In the genomic region with DNA sequence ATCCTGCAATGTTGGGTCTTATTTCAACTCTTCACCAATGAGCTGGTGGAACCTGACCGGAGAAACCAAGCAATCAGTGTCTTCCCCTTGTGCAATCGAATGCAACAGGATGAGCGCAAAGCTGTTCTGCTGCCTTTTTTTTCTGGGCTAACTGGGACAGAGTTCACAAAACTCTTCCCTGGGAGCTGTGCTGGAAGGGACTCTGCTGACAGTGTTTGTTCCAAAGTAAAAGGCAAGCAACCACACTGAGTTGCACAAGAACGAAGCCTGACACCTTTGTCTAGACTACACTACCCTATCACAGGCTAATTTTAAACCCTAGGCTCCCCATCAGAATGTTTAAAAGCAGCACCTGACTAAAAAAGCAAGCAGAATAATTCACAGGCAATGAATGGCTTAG, we compare ENCODE assay signal across 18 mouse cellular contexts. TPM values are rescaled to one million over a fixed set of nuclear protein-coding genes. Genes with fewer than 3 reads are reported as not detected.
DNase-seq lines count a peak whose midpoint lies in the region; ATAC-seq and TF ChIP-seq lines count a peak whose summit lies in the region.
"Had no signal": no experiment of that assay in that cellular context is flagged by ENCODE, and none has a peak within 500 bp of the region (broad histone marks: within the 10 kb centered on the region; RNA-seq: fewer than 3 reads in every experiment).

No protein-coding gene starts in this region.

- peak overlapping the region; percentile 26; the same call in 1 of the 2 replicates for H3K27ac ChIP-seq in heart, adult 2 months
- H3K27ac ChIP-seq in heart, embryonic 11.5 days (ENCODE audit: low read depth, low read length), result no peak overlapping the region
- no peak overlapping the region for H3K27ac ChIP-seq in intestine, postnatal 0 days (ENCODE audit: low read depth, low read length)
- H3K27ac ChIP-seq: heart, embryonic 13.5 days; hindbrain, embryonic 15.5 days; limb, embryonic 13.5 days; midbrain, embryonic 13.5 days had no signal

- H3K36me3 ChIP-seq in heart, adult 2 months (ENCODE audit: control insufficient read depth, insufficient read depth, low read length), result no peaks in the 10 kb centered on the region
- H3K36me3 ChIP-seq in heart, embryonic 11.5 days (ENCODE audit: control insufficient read depth, insufficient read depth, low read length), result peaks cover 9% of the 10 kb centered on the region; the same call in 1 of the 2 replicates
- H3K36me3 ChIP-seq in intestine, postnatal 0 days (ENCODE audit: control insufficient read depth, insufficient read depth), result peaks cover 6% of the 10 kb centered on the region; the same call in 1 of the 2 replicates

- TF ChIP-seq EP300 in heart, adult 2 months (IDR thresholded peaks at IDR 0.05; ENCODE audit: insufficient read depth, low read depth, low read length), result no peak

- no peak for TF ChIP-seq POLR2A in heart, adult 2 months (IDR thresholded peaks at IDR 0.05; ENCODE audit: insufficient read depth, low read depth, low read length)

- H3K79me2 ChIP-seq in heart, adult 2 months (replicated peaks; ENCODE audit: control insufficient read depth, insufficient read depth, low read length), result no peaks in the 10 kb centered on the region

- no peaks in the 10 kb centered on the region for H3K27me3 ChIP-seq in heart, adult 2 months (ENCODE audit: control insufficient read depth, insufficient read depth, low read length)
- H3K27me3 ChIP-seq in heart, embryonic 11.5 days (ENCODE audit: control insufficient read depth, insufficient read depth, low read length), result no peaks in the 10 kb centered on the region
- no peaks in the 10 kb centered on the region for H3K27me3 ChIP-seq in intestine, postnatal 0 days (replicated peaks; ENCODE audit: control insufficient read depth, insufficient read depth, low read length)
- H3K27me3 ChIP-seq: heart, embryonic 13.5 days; hindbrain, embryonic 15.5 days; limb, embryonic 13.5 days; midbrain, embryonic 13.5 days; neural tube, embryonic 12.5 days; Patski had no signal

- 45% methylated on average over 4 of the region's 4 CpGs for WGBS in heart, adult 2 months
- 90% methylated on average over 4 of the region's 4 CpGs for WGBS in heart, embryonic 11.5 days (ENCODE audit: insufficient replicate concordance)
- 89% methylated on average over 4 of the region's 4 CpGs for WGBS in intestine, postnatal 0 days

- no peaks in the 10 kb centered on the region; the same call in 1 of the 2 replicates for H3K4me1 ChIP-seq in heart, adult 2 months (ENCODE audit: control insufficient read depth, insufficient read depth, low read length)
- H3K4me1 ChIP-seq in heart, embryonic 11.5 days (ENCODE audit: control insufficient read depth, insufficient read depth, low read length), result no peaks in the 10 kb centered on the region
- H3K4me1 ChIP-seq in intestine, postnatal 0 days (replicated peaks; ENCODE audit: control insufficient read depth, insufficient read depth, low read length), result no peaks in the 10 kb centered on the region
- H3K4me1 ChIP-seq: heart, embryonic 13.5 days had no signal

- no peak for ATAC-seq in heart, embryonic 11.5 days (replicated peaks; ENCODE audit: insufficient number of reproducible peaks, low FRiP score, low TSS enrichment)
- ATAC-seq in frontal cortex, adult (ENCODE audit: low TSS enrichment), result no peak
- no peak for ATAC-seq in intestine, postnatal 0 days
- ATAC-seq: CD4-positive, CD25-positive, alpha-beta regulatory T cell, adult 4 months; Patski had no signal

- no peak for TF ChIP-seq CTCF in heart, adult 2 months (IDR thresholded peaks at IDR 0.05)
- no peak for TF ChIP-seq CTCF in intestine, postnatal 0 days (IDR thresholded peaks at IDR 0.05; ENCODE audit: low read depth)

- no peak overlapping the region for H3K4me2 ChIP-seq in heart, embryonic 11.5 days
- no peak overlapping the region for H3K4me2 ChIP-seq in intestine, postnatal 0 days (replicated peaks; ENCODE audit: low read depth)
- H3K4me2 ChIP-seq: heart, embryonic 13.5 days; limb, embryonic 13.5 days had no signal

- intact Hi-C loops in heart, adult 2 months (cut with DNase I), result no loop called here

- H3K9ac ChIP-seq in heart, adult 2 months (ENCODE audit: low read depth, low read length), result no peak overlapping the region
- H3K9ac ChIP-seq in heart, embryonic 11.5 days (ENCODE audit: low read depth, low read length), result no peak overlapping the region
- no peak overlapping the region for H3K9ac ChIP-seq in intestine, postnatal 0 days (ENCODE audit: low read depth, low read length)
- H3K9ac ChIP-seq: heart, embryonic 13.5 days; hindbrain, embryonic 15.5 days; limb, embryonic 13.5 days; neural tube, embryonic 12.5 days had no signal

- DNase-seq in heart, adult 2 months, result peak in 1 of 2 experiments; percentile 24
- peak; percentile 16 for DNase-seq in lung, postnatal 10 days
- DNase-seq in lung, adult 18-20 months, result no peak
- DNase-seq in kidney, postnatal 36 days, result peak; percentile 52 to 85
- DNase-seq: adrenal gland, postnatal 25 days; cerebellum, adult 11 months; layer of hippocampus, postnatal 36 days had no signal

- H3K9me3 ChIP-seq in heart, embryonic 11.5 days (replicated peaks; ENCODE audit: control insufficient read depth, low read length), result no peaks in the 10 kb centered on the region
- H3K9me3 ChIP-seq in intestine, postnatal 0 days (ENCODE audit: control insufficient read depth), result no peaks in the 10 kb centered on the region
- H3K9me3 ChIP-seq: heart, embryonic 13.5 days; hindbrain, embryonic 15.5 days; limb, embryonic 13.5 days; midbrain, embryonic 13.5 days; neural tube, embryonic 12.5 days had no signal

- H3K4me3 ChIP-seq in heart, adult 2 months, result no peak overlapping the region
- H3K4me3 ChIP-seq in heart, embryonic 11.5 days (ENCODE audit: low read depth, low read length), result no peak overlapping the region
- no peak overlapping the region for H3K4me3 ChIP-seq in intestine, postnatal 0 days (ENCODE audit: low read depth, low read length)
- H3K4me3 ChIP-seq: erythroblast, embryonic 14.5 days; heart, embryonic 13.5 days; hindbrain, embryonic 15.5 days; limb, embryonic 13.5 days; midbrain, embryonic 13.5 days; neural tube, embryonic 12.5 days had no signal

RNA-seq across cellular contexts. Expression of a gene that starts 42.4 kb away (rescaled TPM):
- total RNA-seq in heart, adult 2 months (2021), result 1 to 10 TPM; 2.3 to 3.5 TPM
- 2.4 and 2.8 TPM in 2 replicates for polyA plus RNA-seq in heart, adult 2 months (2012; rRNA removed)
- polyA plus RNA-seq in heart, embryonic 11.5 days (2014; fragmentation: Nextera tagmentation; extraction: Ambion mirVana), result 47.2 and 52.8 TPM in 2 replicates
- 13.0 and 15.3 TPM in 2 replicates for polyA plus RNA-seq in intestine, postnatal 0 days (2015; fragmentation: Nextera tagmentation; extraction: Ambion mirVana)

Comparison
In these comparisons a context has a peak if more than half of its experiments do, and no peak if none do; other contexts are left out.
1. DNase-seq: peak in lung, postnatal 10 days (single experiment) and kidney, postnatal 36 days (2 of 2); none in lung, adult 18-20 months (0 of 2).